Mouse (Mus musculus): ENCODE data around the gene Lctl. TPM values are rescaled to one million over a fixed set of nuclear protein-coding genes. Genes with fewer than 3 reads are reported as not detected.

Gene Lctl
- total and polyA plus RNA-seq, 3 experiments, result 0.21 to 0.38 TPM; not detected in 1

DNA sequence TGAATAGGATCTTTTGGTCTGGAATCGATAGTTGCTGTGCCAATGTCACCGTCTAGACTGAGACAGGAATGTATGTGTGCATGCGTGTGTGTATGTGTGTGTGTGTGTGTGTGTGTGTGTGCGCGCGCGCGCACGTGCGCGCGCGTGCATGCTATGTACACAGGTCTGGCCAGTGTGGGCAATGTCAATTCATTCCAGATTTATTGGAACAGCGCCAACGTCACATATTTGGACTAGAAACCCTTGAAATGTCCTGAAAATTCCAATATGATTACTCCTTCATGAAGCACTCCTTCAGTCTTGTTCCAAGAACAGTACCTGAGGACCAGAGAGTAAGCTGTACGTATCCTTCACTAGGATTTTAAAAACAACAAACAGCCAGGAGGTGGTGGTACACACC, 6.4 kb upstream of the Lctl start:
- dilution Hi-C loops (cut with MboI; ENCODE audit: extremely low pct_ligation_motif_present, extremely low pct_unique_long_range_greater_than_20kb, low sequenced_read_pairs) (no loop called here), in situ Hi-C loops (cut with MboI; ENCODE audit: low pct_ligation_motif_present, low pct_unique_long_range_greater_than_20kb, low sequenced_read_pairs) (no loop called here)
- Histone ChIP-seq H3K36me3 (replicated peaks in 1 of 2; ENCODE audit: control insufficient read depth in 1 of 2, insufficient read depth in 1 of 2, low read length in 1 of 2) (no peaks in the 10 kb centered on the region), H3K79me2 (replicated peaks; ENCODE audit: control insufficient read depth, extremely low read depth, insufficient read depth, poor library complexity, severe bottlenecking) (no peaks in the 10 kb centered on the region), H3K9ac (ENCODE audit: insufficient read depth, low read depth) (no peak overlapping the region), H3K4me3 (replicated peaks in 1 of 3; ENCODE audit: low read depth in 2 of 3, low read length in 2 of 3, poor library complexity in 1 of 3) (no peak overlapping the region), H3K4me2 (ENCODE audit: insufficient read depth, low read depth, poor library complexity, severe bottlenecking) (no peak overlapping the region), H3K9me3 (replicated peaks; ENCODE audit: low read length) (no peaks in the 10 kb centered on the region), H3K27ac (ENCODE audit: insufficient read depth, low read depth) (no peak overlapping the region), H3K27me3 (replicated peaks) (no peaks in the 10 kb centered on the region), H3K4me1 (ENCODE audit: control insufficient read depth in 1 of 2, insufficient read depth in 2 of 2) (peaks cover 0 to 3% of the 10 kb centered on the region in 2 experiments; a peak in 2 of 4 replicates)
- DNase-seq (ENCODE audit: extremely low read depth), result no peak
- TF ChIP-seq SIN3A (IDR thresholded peaks at IDR 0.05; ENCODE audit: low read length), result no peak
- no peak for TF ChIP-seq ZNF384 (IDR thresholded peaks at IDR 0.05; ENCODE audit: low read depth, low read length)
- TF ChIP-seq IRF4 (IDR thresholded peaks at IDR 0.05; ENCODE audit: low read depth, low read length), result no peak
- no peak for TF ChIP-seq NRF1 (IDR thresholded peaks at IDR 0.05; ENCODE audit: low read depth, low read length)
- TF ChIP-seq CTCF (conservative IDR thresholded peaks at IDR 0.05 in 1 of 2, IDR thresholded peaks at IDR 0.05 in 1 of 2; ENCODE audit: low read depth in 2 of 2, low read length in 2 of 2), result no peak

DNA sequence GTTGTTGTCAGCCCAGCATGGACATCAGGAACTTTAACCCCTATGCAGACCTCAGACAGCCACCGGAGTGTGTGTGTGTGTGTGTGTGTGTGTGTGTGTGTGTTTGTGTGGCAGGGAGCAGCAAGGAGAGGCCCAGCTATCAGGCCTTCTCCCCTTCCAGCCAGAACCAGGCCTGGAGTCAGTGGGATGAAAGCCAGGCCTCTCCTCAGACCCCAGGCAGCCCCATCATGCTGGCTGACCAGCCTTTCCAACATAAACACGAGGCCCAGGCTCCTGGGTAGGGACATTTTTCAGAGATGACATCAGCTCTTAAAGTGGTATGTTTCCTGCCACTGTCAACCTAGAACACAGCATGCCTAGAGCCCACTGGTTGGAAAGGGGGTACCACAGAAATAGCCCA, 2.3 kb upstream of the Lctl start:
- H3K9ac ChIP-seq (ENCODE audit: insufficient read depth, low read depth), result no peak overlapping the region
- in situ Hi-C loops (cut with MboI; ENCODE audit: low pct_ligation_motif_present, low pct_unique_long_range_greater_than_20kb, low sequenced_read_pairs), result no loop called here
- H3K4me1 ChIP-seq (ENCODE audit: control insufficient read depth in 1 of 2, insufficient read depth in 2 of 2), result no peaks in the 10 kb centered on the region
- no peak for DNase-seq (ENCODE audit: extremely low read depth)
- no peaks in the 10 kb centered on the region for H3K36me3 ChIP-seq (replicated peaks in 1 of 2; ENCODE audit: control insufficient read depth in 1 of 2, insufficient read depth in 1 of 2, low read length in 1 of 2)
- dilution Hi-C loops (cut with MboI; ENCODE audit: extremely low pct_ligation_motif_present, extremely low pct_unique_long_range_greater_than_20kb, low sequenced_read_pairs), result no loop called here
- no peak overlapping the region for H3K27ac ChIP-seq (ENCODE audit: insufficient read depth, low read depth)
- TF ChIP-seq MAZ (IDR thresholded peaks at IDR 0.05; ENCODE audit: low read depth, low read length), result no peak
- H3K79me2 ChIP-seq (replicated peaks; ENCODE audit: control insufficient read depth, extremely low read depth, insufficient read depth, poor library complexity, severe bottlenecking), result no peaks in the 10 kb centered on the region
- no peak overlapping the region for H3K4me2 ChIP-seq (ENCODE audit: insufficient read depth, low read depth, poor library complexity, severe bottlenecking)
- H3K27me3 ChIP-seq (replicated peaks), result no peaks in the 10 kb centered on the region
- no peak overlapping the region for H3K4me3 ChIP-seq (replicated peaks in 1 of 3; ENCODE audit: low read depth in 2 of 3, low read length in 2 of 3, poor library complexity in 1 of 3)
- H3K9me3 ChIP-seq (replicated peaks; ENCODE audit: low read length), result no peaks in the 10 kb centered on the region

DNA sequence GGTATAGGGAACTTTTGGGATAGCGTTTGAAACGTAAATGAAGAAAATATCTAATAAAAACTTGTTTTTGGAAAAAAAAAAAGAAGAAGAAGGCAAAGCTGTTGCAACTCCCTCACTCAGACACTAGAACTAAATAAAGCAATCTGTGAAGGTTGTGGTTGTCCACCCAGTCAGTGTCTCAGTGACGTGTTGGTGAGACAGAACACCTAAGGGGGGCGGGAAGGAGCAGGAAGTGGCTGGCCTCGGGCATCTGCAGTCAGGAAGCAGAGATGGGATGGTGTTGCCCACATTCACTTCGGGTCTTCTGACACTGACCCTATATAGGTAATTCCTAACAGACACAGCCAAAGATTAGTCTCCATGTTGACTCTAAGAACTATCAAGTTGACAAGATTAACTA, 1.2 kb upstream of the Lctl start:
- TF ChIP-seq TBP (conservative IDR thresholded peaks at IDR 0.05; ENCODE audit: low read depth, low read length) (no peak), POLR2A (IDR thresholded peaks at IDR 0.05; ENCODE audit: low read depth, low read length) (no peak), SIN3A (IDR thresholded peaks at IDR 0.05; ENCODE audit: low read length) (no peak)
- dilution Hi-C loops (cut with MboI; ENCODE audit: extremely low pct_ligation_motif_present, extremely low pct_unique_long_range_greater_than_20kb, low sequenced_read_pairs) (no loop called here), in situ Hi-C loops (cut with MboI; ENCODE audit: low pct_ligation_motif_present, low pct_unique_long_range_greater_than_20kb, low sequenced_read_pairs) (no loop called here)
- Histone ChIP-seq H3K9me3 (replicated peaks; ENCODE audit: low read length) (no peaks in the 10 kb centered on the region), H3K27ac (ENCODE audit: insufficient read depth, low read depth) (no peak overlapping the region), H3K27me3 (replicated peaks) (no peaks in the 10 kb centered on the region), H3K4me1 (ENCODE audit: control insufficient read depth in 1 of 2, insufficient read depth in 2 of 2) (no peaks in the 10 kb centered on the region), H3K4me3 (replicated peaks in 1 of 3; ENCODE audit: low read depth in 2 of 3, low read length in 2 of 3, poor library complexity in 1 of 3) (no peak overlapping the region), H3K36me3 (replicated peaks in 1 of 2; ENCODE audit: control insufficient read depth in 1 of 2, insufficient read depth in 1 of 2, low read length in 1 of 2) (no peaks in the 10 kb centered on the region), H3K9ac (ENCODE audit: insufficient read depth, low read depth) (no peak overlapping the region), H3K79me2 (replicated peaks; ENCODE audit: control insufficient read depth, extremely low read depth, insufficient read depth, poor library complexity, severe bottlenecking) (no peaks in the 10 kb centered on the region), H3K4me2 (ENCODE audit: insufficient read depth, low read depth, poor library complexity, severe bottlenecking) (no peak overlapping the region)
- DNase-seq (ENCODE audit: extremely low read depth), result no peak

DNA sequence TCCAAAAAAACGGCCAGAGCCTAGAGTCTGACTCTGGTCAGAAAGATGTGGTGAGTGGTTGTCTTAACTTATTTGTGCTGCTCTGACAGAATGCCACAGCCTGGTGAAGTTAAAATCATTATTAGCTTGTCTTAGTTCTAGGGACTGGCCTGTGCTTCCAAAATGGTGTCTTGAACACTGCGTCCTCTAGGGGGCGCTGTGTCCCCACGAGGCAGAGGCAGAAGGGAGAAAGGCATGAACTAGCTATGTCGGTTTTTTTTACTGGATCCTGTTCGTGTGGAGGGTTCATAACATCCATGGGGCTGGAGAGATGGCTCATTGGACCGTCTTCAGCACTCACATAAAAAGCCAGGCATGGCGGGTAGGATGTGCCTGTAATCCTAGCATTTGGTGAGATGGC, 3.0 kb downstream of the Lctl start:
- Histone ChIP-seq H3K27me3 (replicated peaks) (no peaks in the 10 kb centered on the region), H3K36me3 (replicated peaks in 1 of 2; ENCODE audit: control insufficient read depth in 1 of 2, insufficient read depth in 1 of 2, low read length in 1 of 2) (no peaks in the 10 kb centered on the region), H3K4me1 (ENCODE audit: control insufficient read depth in 1 of 2, insufficient read depth in 2 of 2) (0 out of 4 replicates have a peak, but pooled peaks cover 0 to 3% of the 10 kb centered on the region in 2 experiments), H3K79me2 (replicated peaks; ENCODE audit: control insufficient read depth, extremely low read depth, insufficient read depth, poor library complexity, severe bottlenecking) (no peaks in the 10 kb centered on the region), H3K4me3 (replicated peaks in 1 of 3; ENCODE audit: low read depth in 2 of 3, low read length in 2 of 3, poor library complexity in 1 of 3) (no peak overlapping the region), H3K9ac (ENCODE audit: insufficient read depth, low read depth) (no peak overlapping the region), H3K27ac (ENCODE audit: insufficient read depth, low read depth) (no peak overlapping the region), H3K4me2 (ENCODE audit: insufficient read depth, low read depth, poor library complexity, severe bottlenecking) (peak overlapping the region; percentile 34; the same call in 1 of the 2 replicates), H3K9me3 (replicated peaks; ENCODE audit: low read length) (no peaks in the 10 kb centered on the region)
- peak; percentile 81 for DNase-seq (ENCODE audit: extremely low read depth)
- in situ Hi-C loops (cut with MboI; ENCODE audit: low pct_ligation_motif_present, low pct_unique_long_range_greater_than_20kb, low sequenced_read_pairs) (no loop called here), dilution Hi-C loops (cut with MboI; ENCODE audit: extremely low pct_ligation_motif_present, extremely low pct_unique_long_range_greater_than_20kb, low sequenced_read_pairs) (no loop called here)
- TF ChIP-seq E2F4 (IDR thresholded peaks at IDR 0.05; ENCODE audit: insufficient replicate concordance, low read depth, low read length), result no peak
- TF ChIP-seq MAZ (IDR thresholded peaks at IDR 0.05; ENCODE audit: low read depth, low read length), result no peak
- no peak for TF ChIP-seq TCF12 (IDR thresholded peaks at IDR 0.05; ENCODE audit: low read depth, low read length)
- TF ChIP-seq ZMIZ1 (IDR thresholded peaks at IDR 0.05; ENCODE audit: low read depth, low read length), result no peak
- peak; percentile 93 for TF ChIP-seq ZNF384 (IDR thresholded peaks at IDR 0.05; ENCODE audit: low read depth, low read length)
- peak; percentile 83 for TF ChIP-seq RAD21 (IDR thresholded peaks at IDR 0.05; ENCODE audit: low read depth, low read length)
- peak; percentile 84 to 91 for TF ChIP-seq CTCF (conservative IDR thresholded peaks at IDR 0.05 in 1 of 2, IDR thresholded peaks at IDR 0.05 in 1 of 2; ENCODE audit: low read depth in 2 of 2, low read length in 2 of 2)
- TF ChIP-seq MYC (IDR thresholded peaks at IDR 0.05; ENCODE audit: low read depth, low read length), result peak; percentile 83
- peak; percentile 53; the same call in 1 of the 2 replicates for TF ChIP-seq MAX (IDR thresholded peaks at IDR 0.05; ENCODE audit: low read length)
- TF ChIP-seq USF1 (IDR thresholded peaks at IDR 0.05; ENCODE audit: low read depth, low read length), result no peak
- TF ChIP-seq IRF4 (IDR thresholded peaks at IDR 0.05; ENCODE audit: low read depth, low read length), result no peak
- TF ChIP-seq CHD1 (IDR thresholded peaks at IDR 0.05; ENCODE audit: low read depth, low read length), result no peak
- no peak for TF ChIP-seq NELFE (IDR thresholded peaks at IDR 0.05; ENCODE audit: low read depth, low read length)
- TF ChIP-seq JUND (conservative IDR thresholded peaks at IDR 0.05; ENCODE audit: low read depth, low read length), result no peak
- TF ChIP-seq KAT2A (IDR thresholded peaks at IDR 0.05; ENCODE audit: insufficient replicate concordance, low read length), result no peak
